Mouse (Mus musculus): ENCODE measurements around the gene P3h3.

DNA sequence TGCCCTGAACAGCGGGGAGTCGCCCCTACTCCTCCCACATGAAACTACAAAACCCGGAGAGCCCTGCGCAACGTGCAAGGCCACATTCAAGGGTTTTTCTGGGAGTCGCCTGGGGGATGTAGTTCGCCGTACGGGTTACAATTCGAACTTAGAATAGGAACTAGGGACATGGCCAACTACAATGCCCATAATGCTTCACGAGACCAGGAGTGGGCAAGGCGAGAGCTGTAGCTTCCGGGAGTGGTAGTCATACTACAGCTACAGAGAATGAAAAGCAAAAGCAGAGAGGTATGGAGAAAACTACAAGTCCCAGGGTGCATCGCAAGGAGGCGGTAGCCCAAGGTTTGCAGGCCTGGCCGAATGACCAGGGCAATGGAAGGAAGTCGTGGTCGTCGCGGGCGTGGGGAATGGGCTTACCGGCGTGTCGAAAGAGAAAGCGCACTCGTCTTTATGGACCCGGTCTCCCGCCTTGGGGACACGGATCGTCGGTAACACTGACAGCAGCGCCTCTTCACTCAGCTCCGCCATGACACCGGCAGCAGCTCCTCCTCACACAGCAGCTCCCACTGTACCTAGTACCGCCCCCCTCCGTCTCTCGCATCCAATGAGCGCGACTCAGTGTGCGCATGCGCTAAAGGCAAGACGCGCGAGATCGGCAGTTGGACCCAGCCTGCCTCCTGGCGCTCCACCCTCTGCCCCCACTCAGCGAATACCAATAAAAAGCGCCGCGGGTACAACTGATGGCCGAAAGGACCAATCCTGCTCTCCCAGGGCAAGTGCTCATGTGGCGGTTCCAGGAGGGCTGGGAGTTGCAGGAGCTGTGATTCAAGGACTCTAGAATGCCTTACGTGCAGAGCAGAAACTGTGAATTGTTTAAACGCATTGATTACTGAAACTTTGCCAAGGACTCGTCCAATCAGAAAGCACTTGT lies 28.4 kb downstream of the P3h3 start, which contains the start of the genes Usp5 and Cdca3:
- TF ChIP-seq TAL1 (IDR thresholded peaks at IDR 0.05; ENCODE audit: low read length) (no peak), GATA1 (IDR thresholded peaks at IDR 0.05; ENCODE audit: low read length) (no peak)
